Mouse (Mus musculus): ENCODE data around the gene Fbxw8. TPM values are rescaled to one million over a fixed set of nuclear protein-coding genes. Genes with fewer than 3 reads are reported as not detected.

Fbxw8 gene
- polyA plus RNA-seq, 1 experiment from 2014 or later: 23.9 TPM

- no peak overlapping the region for H3K4me3 ChIP-seq (ENCODE audit: low read depth, low read length)
- ATAC-seq (ENCODE audit: insufficient number of reproducible peaks, low FRiP score, low TSS enrichment, low read depth) (no peak), DNase-seq (ENCODE audit: low spot score) (no peak)
- no peak overlapping the region for H3K4me2 ChIP-seq (ENCODE audit: low read depth, severe bottlenecking)
- 89% methylated on average over 15 of the region's 15 CpGs for WGBS
- H3K27ac ChIP-seq (replicated peaks; ENCODE audit: low read depth, low read length): no peak overlapping the region
- H3K36me3 ChIP-seq (ENCODE audit: control insufficient read depth, insufficient read depth, low read length): peaks cover 8% of the 10 kb centered on the region
- H3K9me3 ChIP-seq (ENCODE audit: control insufficient read depth, low read length): no peaks in the 10 kb centered on the region
- H3K9ac ChIP-seq (ENCODE audit: low read length): no peak overlapping the region
- no peaks in the 10 kb centered on the region for H3K4me1 ChIP-seq (ENCODE audit: control insufficient read depth, insufficient read depth, low read length)
- no peaks in the 10 kb centered on the region for H3K27me3 ChIP-seq (ENCODE audit: control insufficient read depth, insufficient read depth, low read length)
Observed at GRCm38 (mm10) chr5:118073213-118073773, 82.0 kb downstream of the Fbxw8 start.

- no peaks in the 10 kb centered on the region for H3K9me3 ChIP-seq (ENCODE audit: control insufficient read depth, low read length)
- no peaks in the 10 kb centered on the region for H3K27me3 ChIP-seq (ENCODE audit: control insufficient read depth, insufficient read depth, low read length)
- H3K4me2 ChIP-seq (ENCODE audit: low read depth, severe bottlenecking): no peak overlapping the region
- no peak overlapping the region for H3K4me3 ChIP-seq (ENCODE audit: low read depth, low read length)
- 87% methylated on average over 5 of the region's 5 CpGs for WGBS
- no peak overlapping the region for H3K27ac ChIP-seq (replicated peaks; ENCODE audit: low read depth, low read length)
- DNase-seq (ENCODE audit: low spot score) (no peak), ATAC-seq (ENCODE audit: insufficient number of reproducible peaks, low FRiP score, low TSS enrichment, low read depth) (no peak)
- H3K9ac ChIP-seq (ENCODE audit: low read length): no peak overlapping the region
- peaks cover 6% of the 10 kb centered on the region for H3K36me3 ChIP-seq (ENCODE audit: control insufficient read depth, insufficient read depth, low read length)
- no peaks in the 10 kb centered on the region for H3K4me1 ChIP-seq (ENCODE audit: control insufficient read depth, insufficient read depth, low read length)
Observed at GRCm38 (mm10) chr5:118071766-118072165, 83.5 kb downstream of the Fbxw8 start.

- Histone ChIP-seq H3K9ac (ENCODE audit: low read length) (no peak overlapping the region), H3K27ac (replicated peaks; ENCODE audit: low read depth, low read length) (no peak overlapping the region), H3K4me1 (ENCODE audit: control insufficient read depth, insufficient read depth, low read length) (no peaks in the 10 kb centered on the region), H3K27me3 (ENCODE audit: control insufficient read depth, insufficient read depth, low read length) (no peaks in the 10 kb centered on the region), H3K4me3 (ENCODE audit: low read depth, low read length) (no peak overlapping the region), H3K36me3 (ENCODE audit: control insufficient read depth, insufficient read depth, low read length) (peaks cover 11% of the 10 kb centered on the region; the same call in 1 of the 2 replicates), H3K9me3 (ENCODE audit: control insufficient read depth, low read length) (no peaks in the 10 kb centered on the region), H3K4me2 (ENCODE audit: low read depth, severe bottlenecking) (no peak overlapping the region)
- 0 out of 2 replicates have a peak, but pooled peaks have one; percentile 36 for ATAC-seq (ENCODE audit: insufficient number of reproducible peaks, low FRiP score, low TSS enrichment, low read depth)
- peak; percentile 82 for DNase-seq (ENCODE audit: low spot score)
- 53% methylated on average over 9 of the region's 9 CpGs for WGBS
Observed at GRCm38 (mm10) chr5:118069315-118069714, 85.9 kb downstream of the Fbxw8 start.

- Histone ChIP-seq H3K27ac (replicated peaks; ENCODE audit: low read depth, low read length) (no peak overlapping the region), H3K4me1 (ENCODE audit: control insufficient read depth, insufficient read depth, low read length) (no peaks in the 10 kb centered on the region), H3K9me3 (ENCODE audit: control insufficient read depth, low read length) (no peaks in the 10 kb centered on the region), H3K9ac (ENCODE audit: low read length) (no peak overlapping the region), H3K36me3 (ENCODE audit: control insufficient read depth, insufficient read depth, low read length) (peaks cover 11% of the 10 kb centered on the region; the same call in 1 of the 2 replicates), H3K4me3 (ENCODE audit: low read depth, low read length) (no peak overlapping the region), H3K27me3 (ENCODE audit: control insufficient read depth, insufficient read depth, low read length) (no peaks in the 10 kb centered on the region), H3K4me2 (ENCODE audit: low read depth, severe bottlenecking) (no peak overlapping the region)
- no peak for ATAC-seq (ENCODE audit: insufficient number of reproducible peaks, low FRiP score, low TSS enrichment, low read depth)
- WGBS: 91% methylated on average over 9 of the region's 9 CpGs
- DNase-seq (ENCODE audit: low spot score): no peak
Observed at GRCm38 (mm10) chr5:118067984-118068494, 87.2 kb downstream of the Fbxw8 start.

- ATAC-seq (ENCODE audit: insufficient number of reproducible peaks, low FRiP score, low TSS enrichment, low read depth) (no peak), DNase-seq (ENCODE audit: low spot score) (no peak)
- peaks cover 11% of the 10 kb centered on the region; the same call in 1 of the 2 replicates for H3K36me3 ChIP-seq (ENCODE audit: control insufficient read depth, insufficient read depth, low read length)
- 72% methylated on average over 4 of the region's 4 CpGs for WGBS
- H3K9ac ChIP-seq (ENCODE audit: low read length): no peak overlapping the region
- H3K27me3 ChIP-seq (ENCODE audit: control insufficient read depth, insufficient read depth, low read length): no peaks in the 10 kb centered on the region
- H3K4me3 ChIP-seq (ENCODE audit: low read depth, low read length): no peak overlapping the region
- H3K9me3 ChIP-seq (ENCODE audit: control insufficient read depth, low read length): no peaks in the 10 kb centered on the region
- H3K27ac ChIP-seq (replicated peaks; ENCODE audit: low read depth, low read length): no peak overlapping the region
- H3K4me1 ChIP-seq (ENCODE audit: control insufficient read depth, insufficient read depth, low read length): no peaks in the 10 kb centered on the region
- no peak overlapping the region for H3K4me2 ChIP-seq (ENCODE audit: low read depth, severe bottlenecking)
Observed at GRCm38 (mm10) chr5:118067572-118067971, 87.7 kb downstream of the Fbxw8 start.

GRCm38 (mm10) chr5:118066828-118067227, 88.4 kb downstream of the Fbxw8 start:
- DNase-seq (ENCODE audit: low spot score): peak; percentile 74
- Histone ChIP-seq H3K9me3 (ENCODE audit: control insufficient read depth, low read length) (no peaks in the 10 kb centered on the region), H3K4me1 (ENCODE audit: control insufficient read depth, insufficient read depth, low read length) (no peaks in the 10 kb centered on the region), H3K27me3 (ENCODE audit: control insufficient read depth, insufficient read depth, low read length) (no peaks in the 10 kb centered on the region), H3K27ac (replicated peaks; ENCODE audit: low read depth, low read length) (no peak overlapping the region), H3K9ac (ENCODE audit: low read length) (no peak overlapping the region), H3K4me3 (ENCODE audit: low read depth, low read length) (no peak overlapping the region), H3K4me2 (ENCODE audit: low read depth, severe bottlenecking) (no peak overlapping the region), H3K36me3 (ENCODE audit: control insufficient read depth, insufficient read depth, low read length) (peaks cover 11% of the 10 kb centered on the region; the same call in 1 of the 2 replicates)
- WGBS: 58% methylated on average over 5 of the region's 5 CpGs
- no peak for ATAC-seq (ENCODE audit: insufficient number of reproducible peaks, low FRiP score, low TSS enrichment, low read depth)

GRCm38 (mm10) chr5:118065516-118066255, 89.6 kb downstream of the Fbxw8 start:
- no peaks in the 10 kb centered on the region for H3K4me1 ChIP-seq (ENCODE audit: control insufficient read depth, insufficient read depth, low read length)
- H3K9me3 ChIP-seq (ENCODE audit: control insufficient read depth, low read length): no peaks in the 10 kb centered on the region
- 93% methylated on average over 19 of the region's 19 CpGs for WGBS
- ATAC-seq (ENCODE audit: insufficient number of reproducible peaks, low FRiP score, low TSS enrichment, low read depth) (no peak), DNase-seq (ENCODE audit: low spot score) (no peak)
- no peak overlapping the region for H3K4me3 ChIP-seq (ENCODE audit: low read depth, low read length)
- H3K9ac ChIP-seq (ENCODE audit: low read length): no peak overlapping the region
- no peak overlapping the region for H3K4me2 ChIP-seq (ENCODE audit: low read depth, severe bottlenecking)
- no peaks in the 10 kb centered on the region for H3K27me3 ChIP-seq (ENCODE audit: control insufficient read depth, insufficient read depth, low read length)
- H3K27ac ChIP-seq (replicated peaks; ENCODE audit: low read depth, low read length): no peak overlapping the region
- H3K36me3 ChIP-seq (ENCODE audit: control insufficient read depth, insufficient read depth, low read length): peaks cover 11% of the 10 kb centered on the region; the same call in 1 of the 2 replicates

- H3K27me3 ChIP-seq (ENCODE audit: control insufficient read depth, insufficient read depth, low read length): no peaks in the 10 kb centered on the region
- no peak overlapping the region for H3K9ac ChIP-seq (ENCODE audit: low read length)
- ATAC-seq (ENCODE audit: insufficient number of reproducible peaks, low FRiP score, low TSS enrichment, low read depth) (no peak), DNase-seq (ENCODE audit: low spot score) (no peak)
- no peak overlapping the region for H3K27ac ChIP-seq (replicated peaks; ENCODE audit: low read depth, low read length)
- H3K4me2 ChIP-seq (ENCODE audit: low read depth, severe bottlenecking): no peak overlapping the region
- WGBS: 47% methylated on average over 10 of the region's 10 CpGs
- H3K36me3 ChIP-seq (ENCODE audit: control insufficient read depth, insufficient read depth, low read length): peaks cover 11% of the 10 kb centered on the region; the same call in 1 of the 2 replicates
- no peak overlapping the region for H3K4me3 ChIP-seq (ENCODE audit: low read depth, low read length)
- no peaks in the 10 kb centered on the region for H3K9me3 ChIP-seq (ENCODE audit: control insufficient read depth, low read length)
- H3K4me1 ChIP-seq (ENCODE audit: control insufficient read depth, insufficient read depth, low read length): no peaks in the 10 kb centered on the region
Observed at GRCm38 (mm10) chr5:118064284-118064901, 90.9 kb downstream of the Fbxw8 start.
